Mouse (Mus musculus) CD8-positive naive resting alpha-beta T cell, adult 57 days (primary cell): Measurements from ENCODE around the gene Khdc4. TPM values are rescaled to one million over a fixed set of nuclear protein-coding genes. Genes with fewer than 3 reads are reported as not detected.

Experiments
- total RNA-seq: library from RNA; stranded (reverse); gene quantifications from one replicate; pipeline ENCODE4 v1.2.4, GENCODE M21; 2023

The Khdc4 gene
- 99.9 TPM for total RNA-seq

DNA sequence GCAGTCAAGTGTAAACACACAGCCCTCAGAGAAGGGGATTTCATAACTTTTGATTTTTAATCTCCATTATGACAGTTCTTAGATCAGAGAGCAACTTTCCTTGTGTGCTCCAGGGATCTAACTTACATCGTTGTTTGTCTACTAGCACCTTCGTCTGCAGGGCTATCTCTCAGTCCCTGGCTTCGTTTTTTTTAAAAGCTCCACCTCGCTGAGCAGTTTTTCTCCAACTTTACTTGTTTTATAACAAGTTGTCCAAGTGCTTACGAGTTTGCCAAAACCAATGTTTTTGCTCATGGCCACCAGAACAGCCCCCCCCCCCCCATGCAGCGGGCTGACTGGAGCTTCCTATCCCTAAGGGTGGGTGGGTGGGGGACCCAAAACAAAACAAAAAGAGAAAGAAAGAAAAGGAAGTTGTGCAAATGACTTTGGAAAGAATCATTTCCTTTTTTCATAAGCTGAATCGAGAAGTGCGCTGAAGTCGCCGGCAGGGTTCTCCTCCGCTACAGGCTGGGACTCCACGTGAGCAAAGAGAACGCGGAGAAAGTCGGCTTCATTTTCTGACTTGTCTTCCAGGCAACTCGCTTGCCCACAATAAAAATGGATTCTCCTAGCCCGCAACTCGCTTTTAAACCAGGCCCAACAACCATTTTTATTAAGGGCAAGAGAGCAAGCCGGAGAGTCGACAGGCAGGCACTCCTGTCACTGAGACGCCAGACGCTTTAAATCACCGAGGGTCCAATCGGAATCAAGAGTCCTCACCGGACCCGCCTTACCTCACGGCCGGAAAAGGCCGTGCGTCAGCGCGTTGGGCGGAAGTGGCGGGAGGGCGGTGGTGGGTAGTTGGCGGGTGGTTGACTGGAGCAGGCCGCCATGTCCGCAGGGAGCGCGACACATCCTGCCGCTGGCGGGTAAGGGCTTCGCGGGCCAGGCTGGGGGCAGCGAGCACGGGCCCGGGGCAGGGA lies at the start of gene Khdc4:
TSS of gene Khdc4 (plus strand) at position 824 of the 962 bp plus-strand sequence.

DNA sequence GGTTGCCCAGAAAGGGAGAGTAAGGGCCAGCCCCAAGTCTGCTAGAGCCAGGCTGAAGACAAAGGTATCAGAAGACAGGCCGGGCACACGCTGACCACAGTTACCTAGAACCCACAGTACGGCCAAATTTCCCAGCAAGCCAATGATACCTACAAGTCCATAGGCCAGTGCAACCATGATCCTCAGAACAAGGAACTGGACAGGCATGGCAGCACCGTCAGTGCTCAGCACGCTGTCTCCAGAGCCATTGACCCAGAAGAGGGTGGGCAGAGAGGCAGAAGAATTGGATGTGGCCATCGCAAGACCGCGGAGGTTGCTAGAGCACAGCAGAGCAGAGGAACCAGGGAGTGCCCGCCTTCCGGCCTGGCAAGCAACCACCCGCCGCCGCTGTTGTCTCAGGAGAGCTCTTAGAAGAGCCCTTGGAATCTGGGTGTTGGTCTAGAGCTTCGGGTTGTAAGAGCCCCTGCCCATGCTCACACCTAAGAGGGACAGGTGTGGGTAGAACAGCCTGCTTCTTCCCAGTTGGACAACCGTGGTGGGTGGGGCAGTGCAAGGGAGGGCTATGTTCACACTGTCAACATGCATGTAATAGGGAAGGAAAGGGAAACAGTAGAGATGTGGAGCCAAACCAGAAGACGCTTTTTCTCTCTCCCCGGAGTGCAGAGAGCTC lies 32.6 kb upstream of the Khdc4 start, which contains the start of gene Rxfp4:
TSS of gene Rxfp4 (minus strand) at position 297 of the 670 bp plus-strand sequence.

DNA sequence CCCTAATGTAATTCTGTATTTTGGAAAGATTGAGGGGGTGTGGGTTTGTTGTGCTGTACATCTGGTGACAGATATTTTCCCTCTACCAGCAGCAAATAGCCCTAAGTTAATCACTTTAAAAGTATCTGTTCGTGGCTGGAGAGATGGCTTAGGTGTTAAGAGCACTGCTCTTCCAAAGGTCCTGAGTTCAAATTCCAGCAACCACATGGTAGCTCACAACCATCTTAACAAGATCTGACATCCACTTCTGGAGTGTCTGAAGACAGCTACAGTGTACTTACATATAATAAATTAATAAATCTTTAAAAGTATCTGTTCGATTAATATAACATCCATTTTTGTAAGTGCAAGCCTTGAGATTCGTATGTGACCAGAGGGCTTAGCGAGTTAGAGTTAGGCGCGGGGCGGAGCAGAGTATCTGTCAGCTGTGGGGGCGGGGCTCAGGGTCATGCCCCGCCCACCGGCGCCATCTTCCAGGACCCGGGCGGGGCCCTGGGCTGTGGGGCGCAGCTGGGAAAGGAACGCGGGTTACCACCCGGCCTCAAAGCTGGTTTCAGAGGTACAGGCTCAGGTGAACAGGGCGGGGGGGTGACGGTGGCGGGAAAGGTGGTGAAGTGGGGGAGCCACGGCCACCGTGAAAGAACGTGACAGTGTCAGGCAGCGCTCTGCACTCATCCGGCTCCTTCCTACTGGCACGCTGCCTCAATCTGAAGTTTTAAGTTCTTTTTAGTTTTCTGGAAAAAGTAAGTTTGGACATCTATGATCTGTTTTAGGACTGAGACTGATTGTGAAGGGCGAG lies 31.0 kb downstream of the Khdc4 start, which contains the start of gene Rit1:
TSS of gene Rit1 (plus strand) at position 440 of the 799 bp plus-strand sequence.

Other genes starting within 250 kb of the Khdc4 start
- 112 TPM for gene Sema4a, start 224.6 kb upstream of the Khdc4 start, total RNA-seq
- 7.0 TPM for gene Lmna, start 175.8 kb upstream of the Khdc4 start, total RNA-seq
- gene Mex3a, start 153.4 kb upstream of the Khdc4 start, total RNA-seq, result 3.4 TPM
- gene Rab25, start 137.5 kb upstream of the Khdc4 start, total RNA-seq, result 1.1 TPM
- gene Lamtor2, start 132.7 kb upstream of the Khdc4 start, total RNA-seq, result 68.6 TPM
- gene Ubqln4, start 132.0 kb upstream of the Khdc4 start, total RNA-seq, result 47.2 TPM
- gene Ssr2, start 109.9 kb upstream of the Khdc4 start, total RNA-seq, result 59.0 TPM
- gene Arhgef2, start 79.8 kb upstream of the Khdc4 start, total RNA-seq, result 198 TPM
- gene Rxfp4, start 32.7 kb upstream of the Khdc4 start, total RNA-seq, result not detected
- gene Rit1, start 31.0 kb downstream of the Khdc4 start, total RNA-seq, result 28.9 TPM
- 13.0 TPM for gene Syt11, start 89.4 kb downstream of the Khdc4 start, total RNA-seq
- gene Gon4l, start 149.4 kb downstream of the Khdc4 start, total RNA-seq, result 73.6 TPM
- 14.6 TPM for gene Msto1, start 228.2 kb downstream of the Khdc4 start, total RNA-seq